Mouse (Mus musculus) heart, adult 2 months (tissue): Measurements from ENCODE around the gene Mfng. TPM values are rescaled to one million over a fixed set of nuclear protein-coding genes. Genes with fewer than 3 reads are reported as not detected.

Experiments
- DNase-seq, 2 experiments: peaks; one replicate each; pipeline ENCODE4 v3.0.0; 2021
- H3K27ac ChIP-seq: fragments of 200-600 bp; 2 replicates; pipeline ENCODE4 v1.8.1; 2022
- H3K27me3 ChIP-seq: fragments of 200-500 bp; 2 replicates; pipeline ENCODE4 v1.6.1; 2012; ENCODE audit warnings: mild to moderate bottlenecking, low read length, inconsistent platforms, mixed read lengths; ENCODE audit not compliant: control insufficient read depth, insufficient read depth
- H3K36me3 ChIP-seq: fragments of 200-500 bp; 2 replicates; pipeline ENCODE4 v1.6.1; 2012; ENCODE audit warnings: low read length, inconsistent platforms; ENCODE audit not compliant: control insufficient read depth, insufficient read depth
- H3K4me1 ChIP-seq: fragments of 200-500 bp; 2 replicates; pipeline ENCODE4 v1.6.1; 2011; ENCODE audit warnings: low read length; ENCODE audit not compliant: control insufficient read depth, insufficient read depth
- H3K4me3 ChIP-seq: fragments of 200-600 bp; 2 replicates; pipeline ENCODE4 v1.8.1; 2022
- H3K79me2 ChIP-seq: fragments of 200-500 bp; replicated peaks from 2 replicates; pipeline ENCODE4 v1.6.1; 2012; ENCODE audit warnings: mild to moderate bottlenecking, inconsistent platforms, low read length, moderate library complexity, mixed read lengths; ENCODE audit not compliant: control insufficient read depth, insufficient read depth
- H3K9ac ChIP-seq: fragments of 200-500 bp; 2 replicates; pipeline ENCODE4 v1.6.1; 2012; ENCODE audit warnings: low read depth, mild to moderate bottlenecking, control low read depth, inconsistent platforms, low read length, mixed read lengths
- CTCF ChIP-seq: fragments of 200-600 bp; IDR thresholded peaks from 2 replicates; pipeline ENCODE4 v1.8.1; 2022; ENCODE audit warnings: antibody characterized with exemption, mild to moderate bottlenecking, moderate library complexity
- EP300 ChIP-seq: fragments of 200-500 bp; IDR thresholded peaks from 2 replicates; pipeline ENCODE4 v1.6.1; 2011; ENCODE audit warnings: low read depth, low read length, control low read depth; ENCODE audit not compliant: insufficient read depth
- POLR2A ChIP-seq: fragments of 200-500 bp; IDR thresholded peaks from 2 replicates; pipeline ENCODE4 v1.6.1; 2011; ENCODE audit warnings: mild to moderate bottlenecking, low read depth, low read length, control low read depth; ENCODE audit not compliant: insufficient read depth
- WGBS: fragments of 180-500 bp; shearing (Covaris S2); methylation state at CpG from one replicate; pipeline ENCODE4 v1.1.7; 2018; 5-methylcytosine and 5-hydroxymethylcytosine counted together
- intact Hi-C: fragments of 180-260 bp; cut with DNase I; formaldehyde crosslinking; loops from one replicate; pipeline ENCODE4 v1.15.1; 2025
- polyA plus RNA-seq: library from polyadenylated mRNA; depleted of rRNA; stranded (reverse); fragments of >200 nt; gene quantifications from 2 replicates; pipeline ENCODE4 v1.2.3, GENCODE M21; 2012
- total RNA-seq, 2 experiments: library from RNA; stranded (reverse); gene quantifications; 2 replicates each; pipeline ENCODE4 v1.2.3; 2021

The Mfng gene
- total and polyA plus RNA-seq, 3 experiments = 11.1 to 19.1 (median 11.6) TPM

DNA sequence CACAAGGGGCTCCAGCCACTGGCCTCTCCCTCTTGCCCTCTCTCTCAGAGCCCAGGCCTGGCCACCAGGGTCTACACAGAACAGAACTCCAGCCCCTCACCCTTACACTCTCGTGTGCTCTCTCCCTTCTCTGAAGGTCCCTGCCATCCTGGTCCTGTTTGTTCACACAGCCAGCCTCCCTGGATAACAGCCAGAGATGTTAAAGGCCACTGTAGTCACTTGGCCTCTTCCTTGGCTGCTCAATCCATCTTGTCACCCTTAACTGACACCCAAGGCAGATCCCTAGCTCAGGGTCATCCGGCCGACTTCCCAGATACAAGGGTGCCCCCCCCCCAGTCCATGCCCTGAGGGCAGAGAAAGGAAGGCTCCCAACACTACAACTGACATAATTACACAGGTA is 18.0 kb downstream of the Mfng start:
- H3K27me3 ChIP-seq = no peaks in the 10 kb centered on the region
- H3K4me1 ChIP-seq = no peaks in the 10 kb centered on the region
- H3K9ac ChIP-seq = no peak overlapping the region
- H3K4me3 ChIP-seq = no peak overlapping the region
- WGBS = 35% methylated on average over 3 of the region's 3 CpGs
- DNase-seq = no peak
- intact Hi-C loops = no loop called here
- H3K36me3 ChIP-seq = no peaks in the 10 kb centered on the region
- no peaks in the 10 kb centered on the region for H3K79me2 ChIP-seq
- no peak overlapping the region for H3K27ac ChIP-seq
- TF ChIP-seq POLR2A (no peak), EP300 (no peak), CTCF (no peak)

DNA sequence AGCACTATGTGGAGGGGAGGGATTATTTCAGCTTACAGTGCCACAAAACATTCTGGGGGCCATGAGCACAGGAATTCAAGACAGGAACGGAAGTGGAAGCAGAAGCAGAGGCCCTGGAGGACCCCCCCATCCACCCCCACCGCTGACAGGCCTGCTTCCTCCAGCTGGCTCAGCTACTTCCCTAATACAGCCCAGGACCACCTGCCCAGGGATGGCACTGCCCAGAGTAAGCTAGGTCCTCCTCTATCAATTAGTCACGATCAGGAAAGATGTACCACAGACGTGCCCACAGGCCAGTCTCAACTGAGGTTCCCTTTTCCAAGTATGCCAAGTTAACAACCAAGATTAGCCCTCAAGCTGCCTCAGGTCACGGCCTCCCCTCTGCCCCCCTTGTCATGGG is 19.1 kb downstream of the Mfng start:
- Histone ChIP-seq H3K36me3 (no peaks in the 10 kb centered on the region), H3K4me3 (no peak overlapping the region), H3K4me1 (no peaks in the 10 kb centered on the region), H3K79me2 (no peaks in the 10 kb centered on the region), H3K27ac (no peak overlapping the region), H3K9ac (no peak overlapping the region), H3K27me3 (no peaks in the 10 kb centered on the region)
- 56% methylated on average over 5 of the region's 5 CpGs for WGBS
- DNase-seq = no peak
- TF ChIP-seq POLR2A (no peak), CTCF (no peak), EP300 (no peak)
- intact Hi-C loops = no loop called here

DNA sequence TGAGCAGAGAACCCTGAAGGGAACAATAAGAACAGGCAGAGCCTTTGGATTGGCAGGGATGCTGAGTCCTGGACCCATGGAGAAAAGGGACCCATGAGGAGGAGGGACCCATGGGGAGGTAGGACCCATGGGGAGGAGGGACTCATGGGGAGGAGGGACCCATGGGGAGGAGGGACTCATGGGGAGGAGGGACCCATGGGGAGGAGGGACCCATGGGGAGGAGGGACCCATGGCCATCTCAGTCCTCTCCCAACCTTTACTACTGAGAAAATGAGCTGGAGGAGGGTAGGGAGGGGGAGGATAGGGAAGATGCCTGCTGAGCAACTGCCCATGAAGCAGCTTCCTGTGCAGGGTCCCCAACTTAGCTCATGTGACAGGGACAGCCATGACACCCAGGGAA is 20.3 kb downstream of the Mfng start:
- H3K27ac ChIP-seq = no peak overlapping the region
- no peaks in the 10 kb centered on the region for H3K4me1 ChIP-seq
- TF ChIP-seq CTCF (no peak), POLR2A (no peak), EP300 (no peak)
- no peaks in the 10 kb centered on the region for H3K36me3 ChIP-seq
- intact Hi-C loops = no loop called here
- DNase-seq = no peak
- no peak overlapping the region for H3K4me3 ChIP-seq
- H3K9ac ChIP-seq = no peak overlapping the region
- H3K27me3 ChIP-seq = no peaks in the 10 kb centered on the region
- no peaks in the 10 kb centered on the region for H3K79me2 ChIP-seq

DNA sequence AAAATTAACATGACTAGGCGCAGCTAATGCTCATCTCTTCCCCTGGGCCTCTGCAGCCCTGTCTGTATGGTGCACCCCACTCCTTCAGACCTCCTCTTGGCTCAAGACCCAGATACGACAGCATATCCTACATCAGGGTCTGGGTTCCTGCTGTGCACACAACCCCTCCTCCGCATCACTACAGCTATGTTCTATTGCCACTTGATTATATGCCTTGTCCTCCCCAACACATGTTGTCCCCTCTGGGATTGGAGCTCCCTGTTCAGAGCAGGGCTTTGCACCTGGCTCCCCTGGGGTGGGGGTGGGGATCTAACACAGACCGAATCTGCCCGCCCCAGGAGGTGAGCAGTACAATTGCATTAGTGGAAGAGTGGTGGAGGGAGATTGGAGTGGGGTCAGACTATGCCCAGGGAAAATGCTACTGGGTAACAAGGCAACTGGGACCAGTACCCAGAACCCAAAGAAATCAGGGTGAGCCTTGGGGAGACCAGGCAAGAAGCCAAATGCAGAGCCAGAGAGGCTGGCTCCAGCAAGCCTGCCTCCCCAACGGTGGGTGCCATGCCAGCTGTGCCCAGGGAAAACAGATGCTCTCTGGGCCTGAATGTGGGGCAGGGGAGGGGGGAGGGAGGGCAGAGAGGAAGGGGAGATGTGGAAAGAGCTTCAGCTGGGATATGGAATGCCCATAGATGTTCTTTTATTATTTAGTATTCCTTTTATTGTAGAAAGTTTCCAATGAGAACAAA is 22.5 kb downstream of the Mfng start:
- Histone ChIP-seq H3K27me3 (no peaks in the 10 kb centered on the region), H3K9ac (no peak overlapping the region), H3K27ac (no peak overlapping the region), H3K4me1 (no peaks in the 10 kb centered on the region), H3K4me3 (no peak overlapping the region), H3K36me3 (no peaks in the 10 kb centered on the region), H3K79me2 (no peaks in the 10 kb centered on the region)
- DNase-seq = no peak
- 60% methylated on average over 6 of the region's 6 CpGs for WGBS
- TF ChIP-seq POLR2A (no peak), CTCF (no peak), EP300 (no peak)
- intact Hi-C loops = no loop called here

DNA sequence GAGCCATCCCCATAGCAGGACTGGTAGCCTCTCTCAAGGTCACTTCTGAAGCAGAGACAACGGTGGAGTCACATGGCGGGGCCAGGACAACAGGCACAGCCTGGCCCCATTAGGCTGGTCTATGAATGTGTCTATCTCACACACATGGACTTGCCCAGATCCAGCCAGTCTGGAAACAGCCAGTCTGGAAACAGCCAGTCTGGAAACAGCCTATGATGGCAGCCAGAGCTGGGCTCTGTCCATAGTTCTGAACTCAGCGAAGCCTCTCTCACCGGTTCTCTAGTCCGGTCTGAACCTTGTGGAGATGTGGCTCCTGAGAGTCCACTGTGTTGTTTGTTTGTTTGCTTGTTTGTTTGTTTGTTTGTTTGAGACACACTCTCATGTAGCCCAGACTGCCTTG is 23.4 kb downstream of the Mfng start:
- DNase-seq = no peak
- 40% methylated on average over 5 of the region's 5 CpGs for WGBS

DNA sequence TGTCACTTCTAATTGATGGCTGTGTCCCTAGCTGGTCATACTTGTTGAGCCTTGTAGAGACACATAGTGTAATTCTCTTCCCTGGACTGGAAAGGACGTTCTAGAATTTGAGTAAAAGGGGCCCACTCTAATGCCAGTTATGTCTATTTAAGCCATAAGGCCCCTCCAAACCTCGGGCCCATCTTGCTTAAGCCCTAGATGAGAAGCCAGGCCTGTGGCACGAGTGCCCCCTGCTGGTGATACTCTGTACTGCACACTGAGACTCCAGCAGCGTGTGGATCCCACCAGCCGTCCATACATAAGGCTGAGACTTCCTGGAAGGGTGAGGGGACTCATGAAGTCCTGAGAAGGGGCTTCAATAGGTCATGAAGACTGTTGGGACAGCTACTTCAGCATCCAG is 29.1 kb downstream of the Mfng start:
- DNase-seq = peak; percentile 68 to 87
- no peak; the same call in 1 of the 2 replicates for TF ChIP-seq CTCF
- peak; percentile 51; the same call in 1 of the 2 replicates for TF ChIP-seq EP300
- Histone ChIP-seq H3K27ac (no peak overlapping the region), H3K4me1 (peaks cover 1% of the 10 kb centered on the region; the same call in 1 of the 2 replicates), H3K9ac (no peak overlapping the region), H3K36me3 (no peaks in the 10 kb centered on the region), H3K27me3 (no peaks in the 10 kb centered on the region), H3K4me3 (no peak overlapping the region), H3K79me2 (no peaks in the 10 kb centered on the region)
- 10% methylated on average over 5 of the region's 5 CpGs for WGBS
- intact Hi-C loops = loop anchor here (1.0 to 10.0 kb wide), 3 partner anchors 23 to 159 kb away; no protein-coding TSS in a partner anchor

More for the DNA sequence above, 23.4 kb downstream of the Mfng start:
- H3K27ac ChIP-seq = no peak overlapping the region
- no peak overlapping the region for H3K4me3 ChIP-seq
- H3K79me2 ChIP-seq = no peaks in the 10 kb centered on the region
- no peaks in the 10 kb centered on the region for H3K36me3 ChIP-seq
- intact Hi-C loops = loop anchor here (10.0 kb wide), 1 partner anchor 165 kb away; no protein-coding TSS in a partner anchor
- peaks cover 1% of the 10 kb centered on the region; the same call in 1 of the 2 replicates for H3K4me1 ChIP-seq
- no peak overlapping the region for H3K9ac ChIP-seq
- H3K27me3 ChIP-seq = no peaks in the 10 kb centered on the region
- TF ChIP-seq POLR2A (no peak), EP300 (no peak), CTCF (no peak)
